Mouse (Mus musculus): ENCODE results near the gene Spsb3.

The Spsb3 gene

GRCm38 (mm10) chr17:24886134-24886931, at the start of gene Spsb3, which contains the start of gene Nubp2:
Gene Spsb3, plus strand, starts transcription at chr17:24886643.
Gene Nubp2, minus strand, starts transcription at chr17:24886349.
- peak; percentile 99 for DNase-seq

- DNase-seq: no peak
Measured at GRCm38 (mm10) chr17:24839842-24840241, 46.6 kb upstream of the Spsb3 start, which contains the start of gene Hagh. Gene Hagh, plus strand, starts transcription at chr17:24840143.

- DNase-seq: no peak
Measured at GRCm38 (mm10) chr17:24840341-24840740, 46.1 kb upstream of the Spsb3 start.

- DNase-seq: no peak
Measured at GRCm38 (mm10) chr17:24841133-24841532, 45.3 kb upstream of the Spsb3 start.

- DNase-seq: no peak
Measured at GRCm38 (mm10) chr17:24842631-24843030, 43.8 kb upstream of the Spsb3 start.

- DNase-seq: no peak
Measured at GRCm38 (mm10) chr17:24844525-24844924, 41.9 kb upstream of the Spsb3 start.

GRCm38 (mm10) chr17:24847386-24847785, 39.1 kb upstream of the Spsb3 start:
- DNase-seq: no peak

GRCm38 (mm10) chr17:24848600-24849031, 37.8 kb upstream of the Spsb3 start:
- no peak for DNase-seq

GRCm38 (mm10) chr17:24849733-24850064, 36.7 kb upstream of the Spsb3 start:
- no peak for DNase-seq

GRCm38 (mm10) chr17:24850065-24850772, 36.2 kb upstream of the Spsb3 start, which contains the start of gene Fahd1:
Gene Fahd1, minus strand, starts transcription at chr17:24850364.
- DNase-seq: peak; percentile 97

GRCm38 (mm10) chr17:24850773-24851127, 35.7 kb upstream of the Spsb3 start:
- DNase-seq: no peak

GRCm38 (mm10) chr17:24851381-24852125, 34.9 kb upstream of the Spsb3 start:
- no peak for DNase-seq

GRCm38 (mm10) chr17:24855838-24856464, 30.5 kb upstream of the Spsb3 start:
- DNase-seq: no peak

GRCm38 (mm10) chr17:24856589-24856988, 29.9 kb upstream of the Spsb3 start:
- no peak for DNase-seq

- DNase-seq: no peak
Measured at GRCm38 (mm10) chr17:24857831-24858470, 28.5 kb upstream of the Spsb3 start.

- DNase-seq: no peak
Measured at GRCm38 (mm10) chr17:24858967-24859366, 27.5 kb upstream of the Spsb3 start.

- DNase-seq: no peak
Measured at GRCm38 (mm10) chr17:24860076-24860475, 26.4 kb upstream of the Spsb3 start.

GRCm38 (mm10) chr17:24861785-24862184, 24.7 kb upstream of the Spsb3 start:
- DNase-seq: no peak

GRCm38 (mm10) chr17:24865776-24866175, 20.7 kb upstream of the Spsb3 start, which contains the start of gene Igfals:
Gene Igfals, plus strand, starts transcription at chr17:24865997.
- DNase-seq: no peak

GRCm38 (mm10) chr17:24867914-24868313, 18.5 kb upstream of the Spsb3 start:
- DNase-seq: no peak

GRCm38 (mm10) chr17:24873695-24874404, 12.6 kb upstream of the Spsb3 start:
- DNase-seq: no peak

- no peak for DNase-seq
Measured at GRCm38 (mm10) chr17:24874405-24874745, 12.1 kb upstream of the Spsb3 start.
